Mouse (Mus musculus) heart, postnatal 0 days (tissue): ENCODE measurements around the gene Psmd13.
A peak's percentile ranks its signal among the peaks of the same experiment; 100 is the strongest.

ENCODE experiments used
- CTCF ChIP-seq: IDR thresholded peaks from 2 replicates; pipeline ENCODE4 v1.5.1; 2016; ENCODE audit warnings: antibody characterized with exemption, control low read depth, low read depth
- EP300 ChIP-seq: IDR thresholded peaks from 2 replicates; pipeline ENCODE4 v1.6.1; 2016; ENCODE audit warnings: antibody characterized with exemption, low read depth

GRCm38 (mm10) chr7:140941222-140942051, 59.7 kb downstream of the Psmd13 start, which contains the start of gene Pgghg:
- TF ChIP-seq CTCF (peak; percentile 82), EP300 (no peak)
